Comparison of ENCODE assay signal across 13 mouse cellular contexts in genomic region chr1:191829124-191829523, GRCm38 (mm10). TPM values are rescaled to one million over a fixed set of nuclear protein-coding genes. Genes with fewer than 3 reads are reported as not detected.
A peak's percentile ranks its signal among the peaks of the same experiment; 100 is the strongest.
DNase-seq lines count a peak whose midpoint lies in the region; ATAC-seq and TF ChIP-seq lines count a peak whose summit lies in the region.
"Had no signal": no experiment of that assay in that cellular context is flagged by ENCODE, and none has a peak within 500 bp of the region (broad histone marks: within the 10 kb centered on the region; RNA-seq: fewer than 3 reads in every experiment).

No protein-coding gene starts in this region.

- H3K79me2 ChIP-seq in heart, adult 2 months (replicated peaks; ENCODE audit: control insufficient read depth, insufficient read depth, low read length), result no peaks in the 10 kb centered on the region

- H3K9ac ChIP-seq in heart, adult 2 months (ENCODE audit: low read depth, low read length), result no peak overlapping the region
- H3K9ac ChIP-seq in midbrain, postnatal 0 days (replicated peaks; ENCODE audit: low read length, poor library complexity, severe bottlenecking), result no peak overlapping the region
- no peak overlapping the region for H3K9ac ChIP-seq in midbrain, embryonic 13.5 days (replicated peaks)
- H3K9ac ChIP-seq: embryonic facial prominence, embryonic 13.5 days; neural tube, embryonic 13.5 days had no signal

- no peak for DNase-seq in heart, adult 2 months
- DNase-seq in heart, postnatal 25 days (ENCODE audit: low spot score), result no peak
- DNase-seq in midbrain, postnatal 0 days (ENCODE audit: low spot score), result no peak
- no peak for DNase-seq in adrenal gland, postnatal 14 days
- DNase-seq in layer of hippocampus, postnatal 14 days (ENCODE audit: low spot score in 2 of 2), result no peak
- DNase-seq: cerebellum, adult 11-12 months had no signal

- H3K4me3 ChIP-seq in heart, adult 2 months, result no peak overlapping the region
- H3K4me3 ChIP-seq in midbrain, postnatal 0 days (ENCODE audit: low read depth, low read length), result no peak overlapping the region
- H3K4me3 ChIP-seq in midbrain, embryonic 13.5 days (replicated peaks), result no peak overlapping the region
- H3K4me3 ChIP-seq: embryonic facial prominence, embryonic 13.5 days; limb, embryonic 10.5 days; neural tube, embryonic 13.5 days had no signal

- no peak for TF ChIP-seq EP300 in heart, adult 2 months (IDR thresholded peaks at IDR 0.05; ENCODE audit: insufficient read depth, low read depth, low read length)

- no peak overlapping the region for H3K4me2 ChIP-seq in midbrain, postnatal 0 days (ENCODE audit: low read depth, low read length, poor library complexity, severe bottlenecking)
- no peak overlapping the region for H3K4me2 ChIP-seq in midbrain, embryonic 13.5 days (replicated peaks)
- H3K4me2 ChIP-seq: embryonic facial prominence, embryonic 13.5 days; neural tube, embryonic 13.5 days had no signal

- ATAC-seq in midbrain, postnatal 0 days (ENCODE audit: low FRiP score), result no peak
- no peak for ATAC-seq in midbrain, embryonic 13.5 days
- ATAC-seq in hematopoietic stem cell, adult 5-6 weeks (replicated peaks in 1 of 2; ENCODE audit: insufficient read depth in 1 of 2, low FRiP score in 2 of 2, low TSS enrichment in 1 of 2, low read depth in 1 of 2, poor library complexity in 2 of 2, severe bottlenecking in 2 of 2), result peak; percentile 81 to 92
- ATAC-seq in neutrophil, adult 5-6 weeks (ENCODE audit: extremely low read depth, insufficient number of reproducible peaks, low FRiP score, poor library complexity, severe bottlenecking), result peak; percentile 45; the same call in 1 of the 2 replicates
- ATAC-seq: intestine, embryonic 16.5 days had no signal

- H3K27me3 ChIP-seq in heart, adult 2 months (ENCODE audit: control insufficient read depth, insufficient read depth, low read length), result no peaks in the 10 kb centered on the region
- no peaks in the 10 kb centered on the region for H3K27me3 ChIP-seq in midbrain, postnatal 0 days (ENCODE audit: insufficient read depth, low read length)
- H3K27me3 ChIP-seq in midbrain, embryonic 13.5 days, result no peaks in the 10 kb centered on the region
- H3K27me3 ChIP-seq: embryonic facial prominence, embryonic 13.5 days; neural tube, embryonic 13.5 days had no signal

- no peaks in the 10 kb centered on the region for H3K4me1 ChIP-seq in heart, adult 2 months (ENCODE audit: control insufficient read depth, insufficient read depth, low read length)
- no peaks in the 10 kb centered on the region for H3K4me1 ChIP-seq in midbrain, postnatal 0 days (ENCODE audit: insufficient read depth, low read length)
- H3K4me1 ChIP-seq in midbrain, embryonic 13.5 days (replicated peaks), result no peaks in the 10 kb centered on the region
- H3K4me1 ChIP-seq: embryonic facial prominence, embryonic 13.5 days; neural tube, embryonic 13.5 days had no signal

- intact Hi-C loops in heart, adult 2 months (cut with DNase I), result no loop called here
- intact Hi-C loops in heart, postnatal 25 days (cut with DNase I), result no loop called here

- H3K27ac ChIP-seq in heart, adult 2 months, result no peak overlapping the region
- no peak overlapping the region for H3K27ac ChIP-seq in midbrain, postnatal 0 days (ENCODE audit: low read depth, low read length)
- H3K27ac ChIP-seq in midbrain, embryonic 13.5 days, result no peak overlapping the region
- H3K27ac ChIP-seq: embryonic facial prominence, embryonic 13.5 days; limb, embryonic 10.5 days; neural tube, embryonic 13.5 days had no signal

- peak; percentile 56 for TF ChIP-seq CTCF in heart, adult 2 months (IDR thresholded peaks at IDR 0.05)
- TF ChIP-seq CTCF in midbrain, postnatal 0 days (IDR thresholded peaks at IDR 0.05), result peak; percentile 64

- 77% methylated on average over 3 of the region's 3 CpGs for WGBS in heart, adult 2 months
- WGBS in midbrain, postnatal 0 days, result 94% methylated on average over 3 of the region's 3 CpGs
- 85% methylated on average over 3 of the region's 3 CpGs for WGBS in midbrain, embryonic 13.5 days

- H3K36me3 ChIP-seq in heart, adult 2 months (ENCODE audit: control insufficient read depth, insufficient read depth, low read length), result no peaks in the 10 kb centered on the region
- H3K36me3 ChIP-seq in midbrain, postnatal 0 days (ENCODE audit: insufficient read depth, low read length), result no peaks in the 10 kb centered on the region
- peaks cover 66% of the 10 kb centered on the region for H3K36me3 ChIP-seq in midbrain, embryonic 13.5 days

- H3K9me3 ChIP-seq in midbrain, postnatal 0 days (ENCODE audit: low read length), result no peaks in the 10 kb centered on the region
- no peaks in the 10 kb centered on the region for H3K9me3 ChIP-seq in midbrain, embryonic 13.5 days
- H3K9me3 ChIP-seq: embryonic facial prominence, embryonic 13.5 days; limb, embryonic 10.5 days; neural tube, embryonic 13.5 days had no signal

- TF ChIP-seq POLR2A in heart, adult 2 months (IDR thresholded peaks at IDR 0.05; ENCODE audit: insufficient read depth, low read depth, low read length), result no peak

RNA-seq across cellular contexts. Expression of gene Nek2, which starts 7.9 kb away (rescaled TPM):
- total RNA-seq in heart, adult 2 months (2021), result under 1 TPM; 0.09 to 0.37 TPM
- polyA plus RNA-seq in heart, adult 2 months (2012; rRNA removed), result 0.44 and 0.47 TPM in 2 replicates
- under 1 TPM; 0.57 to 0.78 TPM for total RNA-seq in heart, postnatal 25 days (2021)
- 2.2 and 2.6 TPM in 2 replicates for total RNA-seq in midbrain, postnatal 0 days (2014; rRNA removed)
- 2.5 TPM in 2 replicates for polyA plus RNA-seq in midbrain, postnatal 0 days (2015; fragmentation: Nextera tagmentation; extraction: Ambion mirVana)
- 18.6 and 20.0 TPM in 2 replicates for polyA plus RNA-seq in midbrain, embryonic 13.5 days (2015; fragmentation: Nextera tagmentation; extraction: Ambion mirVana)
- 24.4 and 25.0 TPM in 2 replicates for total RNA-seq in hematopoietic stem cell, adult 5-6 weeks (2017)
- total RNA-seq in neutrophil, adult 5-6 weeks (2017), result 1.5 and 2.3 TPM in 2 replicates
- 9.3 and 10.0 TPM in 2 replicates for total RNA-seq in adrenal gland, postnatal 14 days (2021)
- 1 to 10 TPM; 1.6 to 2.9 TPM for total RNA-seq in layer of hippocampus, postnatal 14 days (2021)

Comparison
In these comparisons a context has a peak if more than half of its experiments do, and no peak if none do; other contexts are left out.
1. ATAC-seq: peak in hematopoietic stem cell, adult 5-6 weeks (2 of 2) and neutrophil, adult 5-6 weeks (single experiment); none in midbrain, postnatal 0 days (single experiment) and midbrain, embryonic 13.5 days (single experiment).